Mouse (Mus musculus): ENCODE data around the gene 1700019A02Rik.

Gene 1700019A02Rik

DNA sequence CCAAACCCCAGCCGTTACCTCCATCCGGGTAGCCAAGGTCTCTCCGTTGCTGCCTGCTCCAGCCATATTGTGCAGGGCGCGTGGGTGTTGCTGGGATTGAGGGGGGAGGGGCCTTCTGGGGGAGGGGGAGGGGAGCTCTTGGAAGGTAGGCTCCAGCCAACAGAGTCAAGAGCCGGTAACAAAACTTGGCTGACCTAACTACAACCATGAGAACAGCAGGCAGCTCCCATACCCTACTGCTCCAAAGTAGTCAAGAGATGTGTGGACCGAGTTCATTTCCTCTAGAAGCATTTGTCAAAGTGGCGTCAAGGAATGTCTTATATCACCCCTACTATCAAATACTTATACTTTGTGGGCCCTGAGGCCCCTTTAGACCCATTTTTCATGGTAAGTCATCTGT lies at the start of gene 1700019A02Rik:
1700019A02Rik (minus strand) TSS at position 101 of the 400 bp plus-strand sequence.
- in situ Hi-C loops (cut with MboI, MseI): no loop called here

DNA sequence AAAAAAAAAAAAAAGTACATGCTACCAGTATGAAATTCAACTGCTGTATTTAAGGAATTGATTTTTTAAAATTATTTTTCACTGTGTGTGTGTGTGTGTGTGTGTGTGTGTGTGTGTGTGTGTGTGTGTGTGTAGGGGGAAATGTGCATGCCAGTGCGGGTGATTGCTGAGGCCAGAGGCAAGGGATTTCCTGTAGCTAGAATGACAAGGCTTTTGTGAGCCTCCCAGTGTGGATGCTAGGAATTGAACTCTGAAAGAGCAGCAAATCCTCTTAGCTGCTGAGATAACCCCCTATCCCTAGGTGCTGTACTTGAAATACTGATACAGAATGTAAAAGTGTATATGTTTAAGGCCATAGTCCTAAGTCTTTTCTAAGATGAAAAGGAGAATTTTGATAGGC lies 38.6 kb upstream of the 1700019A02Rik start:
- in situ Hi-C loops (cut with MboI, MseI): loop anchor here in 1 of 2 experiments (10.0 kb wide), 1 partner anchor 49 kb away; no protein-coding TSS in a partner anchor

DNA sequence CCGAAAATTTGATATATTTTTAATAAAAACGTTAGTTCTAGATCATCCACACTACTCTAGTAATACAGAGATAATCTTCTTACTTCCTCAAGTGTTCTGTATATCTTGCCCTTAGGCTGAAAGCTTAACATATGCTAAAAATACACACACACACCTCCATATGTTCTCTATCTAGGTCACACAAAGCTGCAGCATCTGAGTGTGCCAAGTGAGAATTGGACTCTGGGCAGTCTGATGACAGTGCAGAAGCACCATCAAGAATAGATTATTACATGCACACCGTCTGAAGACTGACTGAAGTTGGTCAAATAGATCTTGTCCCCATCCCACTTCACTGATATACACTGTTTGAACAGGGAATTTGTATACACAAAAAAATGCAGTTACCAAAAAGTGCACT lies 38.2 kb upstream of the 1700019A02Rik start:
- in situ Hi-C loops (cut with MboI, MseI): loop anchor here in 1 of 2 experiments (10.0 kb wide), 1 partner anchor 49 kb away; no protein-coding TSS in a partner anchor

DNA sequence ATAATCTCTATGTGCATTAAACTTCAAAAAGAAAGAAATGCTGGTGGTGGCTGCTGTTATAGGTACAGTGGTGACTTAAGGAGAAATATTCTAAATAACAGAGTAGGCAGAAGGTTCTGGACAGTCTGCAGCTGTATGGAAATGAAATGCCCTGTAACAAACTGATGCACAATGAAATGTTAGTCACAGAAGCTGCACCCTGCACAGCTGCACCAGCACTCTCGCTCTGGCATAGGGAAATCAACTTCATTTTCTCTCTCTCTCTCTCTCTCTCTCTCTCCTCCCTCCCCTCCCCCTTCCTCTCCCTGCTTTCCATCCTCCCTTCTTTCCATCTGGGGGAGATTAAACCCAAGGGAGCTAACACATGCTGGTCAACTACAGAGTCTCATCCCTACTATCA lies 37.3 kb upstream of the 1700019A02Rik start:
- in situ Hi-C loops (cut with MboI, MseI): loop anchor here in 1 of 2 experiments (10.0 kb wide), 1 partner anchor 50 kb away; no protein-coding TSS in a partner anchor

DNA sequence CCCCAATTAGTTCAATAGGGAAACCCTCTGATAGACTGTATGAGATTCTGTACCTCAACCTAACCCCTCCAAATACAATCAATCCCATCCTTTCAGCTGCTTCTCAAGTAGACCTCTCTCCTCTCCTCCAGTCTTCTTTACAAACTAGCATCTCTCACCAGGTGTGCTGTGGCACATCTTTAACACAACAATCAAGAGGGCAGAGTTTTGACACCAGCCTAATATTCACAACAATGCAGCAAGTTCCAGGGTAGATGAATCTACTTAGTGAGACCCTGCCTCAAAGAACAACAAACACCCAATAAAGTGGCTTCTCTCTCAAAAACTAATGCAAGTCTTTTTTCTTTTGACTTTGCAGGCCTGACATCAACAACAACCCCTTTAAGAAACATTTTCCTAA lies 22.7 kb upstream of the 1700019A02Rik start:
- in situ Hi-C loops (cut with MboI, MseI): no loop called here

DNA sequence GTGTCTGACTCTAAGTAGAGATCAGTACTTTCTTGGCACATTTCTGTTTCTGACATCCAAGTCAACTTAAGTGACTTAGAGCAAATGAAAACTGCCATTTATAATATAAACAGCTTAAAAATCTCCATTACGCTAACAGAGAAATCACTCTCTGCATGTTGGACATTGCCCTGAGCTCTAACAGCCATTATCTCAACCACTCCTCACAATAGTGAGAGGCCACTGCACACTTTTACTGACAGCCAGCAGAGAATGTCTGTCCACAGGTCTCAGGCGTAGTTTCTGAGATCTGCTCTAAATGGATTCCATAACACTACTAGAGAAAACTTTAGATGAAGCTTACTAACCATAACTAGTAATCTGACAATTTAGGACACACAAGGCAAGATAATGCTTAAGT lies 16.5 kb upstream of the 1700019A02Rik start:
- in situ Hi-C loops (cut with MboI, MseI): no loop called here

DNA sequence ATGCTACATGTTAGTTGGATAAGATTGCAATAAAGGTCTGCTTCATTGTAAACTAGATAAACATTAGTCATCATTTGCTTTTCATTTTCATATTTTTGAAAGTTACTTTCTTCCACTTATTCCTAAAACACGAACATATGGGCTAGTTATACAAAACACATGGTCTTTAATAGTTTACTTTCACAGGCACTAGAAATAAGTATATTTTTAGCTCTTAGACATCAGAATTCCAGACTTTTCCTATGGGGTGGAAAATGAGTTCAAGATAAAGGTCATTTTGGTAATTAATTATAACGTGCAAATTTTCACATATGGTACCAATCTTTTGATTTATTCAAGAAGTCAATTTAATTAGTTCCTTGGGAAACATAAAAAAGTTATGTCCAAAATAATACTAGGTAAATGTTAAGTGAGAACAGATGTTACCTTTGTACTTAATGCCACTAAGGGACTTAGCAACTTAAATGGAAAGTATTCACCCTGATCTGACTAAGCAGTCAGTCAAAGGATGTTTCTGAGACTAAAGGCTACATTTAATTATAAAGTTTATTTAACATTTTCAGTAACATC lies 14.3 kb upstream of the 1700019A02Rik start:
- in situ Hi-C loops (cut with MboI, MseI): no loop called here

DNA sequence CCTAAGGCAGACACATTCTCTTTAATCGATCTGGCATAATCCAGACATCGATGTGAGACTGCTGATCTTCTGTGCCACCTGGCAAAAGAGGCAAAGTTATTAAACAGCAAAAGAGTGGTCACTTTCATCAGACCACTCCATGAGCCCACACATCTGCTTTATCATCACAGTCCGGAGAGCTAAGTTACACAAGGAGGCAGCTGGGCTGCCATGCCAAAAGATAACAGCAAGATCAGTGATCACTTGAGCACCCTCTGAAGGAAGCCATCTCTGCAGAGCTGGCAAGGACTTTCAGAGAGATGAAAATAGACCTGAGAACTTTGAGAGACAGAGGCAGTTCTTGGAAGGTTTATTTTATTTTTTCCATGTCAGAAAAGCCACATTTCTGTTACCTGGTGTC lies 7.1 kb upstream of the 1700019A02Rik start:
- in situ Hi-C loops (cut with MboI, MseI): no loop called here

DNA sequence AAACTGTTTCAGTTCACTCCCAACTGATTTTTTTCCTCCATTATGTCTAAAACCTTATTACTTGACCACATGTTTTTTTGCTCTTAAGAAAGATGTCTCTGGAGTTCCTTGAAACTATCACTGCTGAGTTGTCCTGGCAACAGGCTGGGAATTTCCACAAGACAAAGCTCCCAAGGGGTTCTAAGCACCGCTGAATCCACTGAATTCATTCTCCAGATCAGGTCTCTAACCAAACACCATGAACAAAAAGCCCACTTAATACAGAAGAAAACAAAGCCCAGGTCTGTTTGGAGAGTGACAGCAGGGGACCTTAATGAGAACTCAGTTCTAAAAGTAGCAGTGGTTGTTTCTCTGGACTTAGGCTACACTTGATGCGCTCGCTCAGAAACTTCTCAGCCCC lies 3.8 kb upstream of the 1700019A02Rik start:
- in situ Hi-C loops (cut with MboI, MseI): no loop called here

DNA sequence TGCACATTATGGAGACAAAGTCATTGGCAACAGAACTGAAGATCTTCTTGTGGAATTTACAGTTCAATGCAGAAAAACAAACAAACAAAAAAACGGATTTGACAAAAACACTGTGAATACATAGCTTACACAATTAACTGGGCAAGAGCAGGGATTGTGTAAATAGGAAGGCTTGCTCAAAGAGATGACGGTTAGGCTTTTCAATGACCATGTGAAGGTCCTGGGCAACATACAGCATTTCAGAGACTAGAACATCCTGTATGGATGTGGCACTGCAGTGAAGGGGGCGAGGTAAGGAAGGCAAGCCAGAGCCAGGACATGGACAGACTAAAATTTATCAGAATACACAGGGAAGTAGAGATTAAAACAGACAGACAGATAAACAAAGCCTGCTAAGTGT lies 2.2 kb upstream of the 1700019A02Rik start:
- in situ Hi-C loops (cut with MboI, MseI): no loop called here

DNA sequence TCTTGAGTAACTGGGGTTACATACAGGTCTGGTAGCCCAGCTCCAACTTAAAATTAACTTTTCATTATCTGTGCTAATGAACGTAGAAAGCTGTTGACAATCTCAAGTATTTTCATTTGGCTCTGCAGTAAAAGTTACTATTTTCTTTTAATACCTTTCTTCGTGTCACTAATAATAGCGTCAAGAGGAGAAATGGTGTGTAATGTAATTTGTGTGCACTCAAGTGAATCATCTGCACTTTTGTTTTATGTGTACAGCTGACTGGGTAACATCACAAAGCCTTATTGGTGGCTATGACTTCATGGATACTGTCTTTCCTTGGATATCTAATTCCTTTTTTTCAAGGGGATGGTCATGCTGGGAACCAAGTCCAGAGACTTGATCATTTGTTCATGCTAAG lies 1.1 kb downstream of the 1700019A02Rik start:
- in situ Hi-C loops (cut with MboI, MseI): no loop called here

DNA sequence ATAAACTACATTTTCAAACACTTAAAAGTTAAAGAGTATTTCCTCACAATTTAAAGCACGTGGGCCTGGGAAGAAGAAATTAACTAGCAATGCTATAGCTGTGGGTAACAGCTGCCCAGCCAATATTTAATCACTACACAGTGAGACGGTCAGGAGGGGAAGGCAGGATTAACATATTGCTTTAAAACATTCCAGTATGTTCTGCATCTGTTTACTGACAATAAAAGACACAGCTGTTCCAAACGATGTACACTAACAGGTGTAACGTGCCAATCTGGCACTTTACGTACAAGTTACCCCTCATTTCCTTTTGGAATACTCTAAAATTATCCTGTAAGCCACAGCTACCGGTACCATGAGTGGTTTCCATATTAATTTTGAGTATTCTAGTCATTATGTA lies 29.7 kb downstream of the 1700019A02Rik start:
- in situ Hi-C loops (cut with MboI, MseI): no loop called here

DNA sequence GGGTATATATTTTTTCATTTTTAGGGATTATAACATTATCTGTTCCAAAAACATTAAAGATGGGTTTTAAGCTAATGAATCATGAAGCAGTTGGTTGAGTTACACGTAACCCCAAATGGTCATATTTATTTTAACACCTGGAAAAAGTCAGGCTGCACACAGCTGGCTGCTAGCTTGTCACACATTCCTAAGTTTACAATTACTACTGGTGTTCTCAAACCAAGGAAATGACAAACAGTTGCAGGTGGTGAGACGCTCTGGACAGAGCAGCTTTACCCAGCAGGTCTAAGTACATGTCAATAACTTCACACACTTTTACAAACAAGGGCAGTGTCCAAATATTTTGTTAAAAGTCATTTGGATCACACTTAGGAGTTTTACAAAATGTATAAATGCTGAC lies 64.4 kb downstream of the 1700019A02Rik start:
- in situ Hi-C loops (cut with MboI, MseI): no loop called here

DNA sequence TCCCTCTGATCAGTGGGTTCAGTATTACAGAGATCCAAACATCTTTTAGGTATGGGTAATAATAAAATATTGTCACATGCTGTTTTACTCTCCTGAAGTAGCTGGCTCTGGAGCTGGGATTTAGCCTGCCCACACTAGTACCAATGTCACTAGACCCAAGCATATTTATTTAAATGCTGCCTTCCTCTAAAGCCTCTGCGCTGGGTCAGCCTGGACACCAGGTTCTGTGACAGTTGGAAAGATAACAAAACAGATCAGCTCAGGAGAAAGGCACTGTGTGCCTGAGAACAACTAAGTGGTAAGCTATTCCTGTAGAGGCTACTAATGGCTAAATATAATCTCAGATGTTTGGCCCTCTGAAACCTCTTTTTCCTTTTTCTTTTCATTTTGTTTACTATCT lies 76.9 kb downstream of the 1700019A02Rik start:
- in situ Hi-C loops (cut with MboI, MseI): no loop called here
